Mouse (Mus musculus): ENCODE data around the gene Sstr2.

The Sstr2 gene

GRCm38 (mm10) chr11:113618672-113619419, at the start of gene Sstr2:
Gene Sstr2 (plus strand): TSS chr11:113619342.
- peak; percentile 48 for DNase-seq

- no peak for DNase-seq
These were observed 47.5 kb upstream of the Sstr2 start for GRCm38 (mm10) chr11:113571616-113572015.

GRCm38 (mm10) chr11:113572641-113573040, 46.5 kb upstream of the Sstr2 start:
- DNase-seq: no peak

GRCm38 (mm10) chr11:113577221-113577620, 41.9 kb upstream of the Sstr2 start:
- DNase-seq: no peak

GRCm38 (mm10) chr11:113583879-113584661, 35.1 kb upstream of the Sstr2 start:
- no peak for DNase-seq

GRCm38 (mm10) chr11:113586423-113586822, 32.7 kb upstream of the Sstr2 start:
- DNase-seq: no peak

- no peak for DNase-seq
These were observed 30.2 kb upstream of the Sstr2 start for GRCm38 (mm10) chr11:113588936-113589335.

- no peak for DNase-seq
These were observed 24.0 kb upstream of the Sstr2 start for GRCm38 (mm10) chr11:113595144-113595543.

GRCm38 (mm10) chr11:113597632-113598031, 21.5 kb upstream of the Sstr2 start:
- DNase-seq: no peak

- peak; percentile 32 for DNase-seq
These were observed 18.5 kb upstream of the Sstr2 start for GRCm38 (mm10) chr11:113600526-113601245.

GRCm38 (mm10) chr11:113601616-113602343, 17.4 kb upstream of the Sstr2 start:
- no peak for DNase-seq

- no peak for DNase-seq
These were observed 11.6 kb upstream of the Sstr2 start for GRCm38 (mm10) chr11:113607556-113607955.

- no peak for DNase-seq
These were observed 9.6 kb upstream of the Sstr2 start for GRCm38 (mm10) chr11:113609581-113609980.

- no peak for DNase-seq
These were observed 8.9 kb upstream of the Sstr2 start for GRCm38 (mm10) chr11:113610266-113610665.

- no peak for DNase-seq
These were observed 8.0 kb upstream of the Sstr2 start for GRCm38 (mm10) chr11:113611112-113611646.

- no peak for DNase-seq
These were observed 7.2 kb upstream of the Sstr2 start for GRCm38 (mm10) chr11:113611664-113612611.

- DNase-seq: no peak
These were observed 4.7 kb upstream of the Sstr2 start for GRCm38 (mm10) chr11:113614476-113614875.

GRCm38 (mm10) chr11:113617132-113617911, 1.8 kb upstream of the Sstr2 start:
- peak; percentile 38 for DNase-seq

GRCm38 (mm10) chr11:113618303-113618671, 855 bp upstream of the Sstr2 start:
- no peak for DNase-seq

- DNase-seq: no peak
These were observed 408 bp downstream of the Sstr2 start for GRCm38 (mm10) chr11:113619420-113620080.
